Mouse (Mus musculus): Measurements from ENCODE around the gene Sh3d21. TPM values are rescaled to one million over a fixed set of nuclear protein-coding genes. Genes with fewer than 3 reads are reported as not detected.

Gene Sh3d21
- polyA plus RNA-seq, 1 experiment from 2014 or later = 2.7 TPM

- H3K9ac ChIP-seq (ENCODE audit: low read depth, low read length) = no peak overlapping the region
- 90% methylated on average over 9 of the region's 9 CpGs for WGBS (ENCODE audit: insufficient replicate concordance)
Observed at GRCm38 (mm10) chr4:126115411-126115810, 47.9 kb downstream of the Sh3d21 start.

GRCm38 (mm10) chr4:126113943-126114342 lies 49.3 kb downstream of the Sh3d21 start:
- Histone ChIP-seq H3K9ac (ENCODE audit: low read depth, low read length) (no peak overlapping the region), H3K36me3 (ENCODE audit: control insufficient read depth, insufficient read depth, low read length) (no peaks in the 10 kb centered on the region), H3K27me3 (ENCODE audit: control insufficient read depth, insufficient read depth, low read length) (no peaks in the 10 kb centered on the region), H3K4me2 (no peak overlapping the region), H3K4me3 (ENCODE audit: low read depth, low read length) (no peak overlapping the region), H3K27ac (ENCODE audit: low read depth, low read length) (no peak overlapping the region), H3K9me3 (replicated peaks; ENCODE audit: control insufficient read depth, low read length) (no peaks in the 10 kb centered on the region), H3K4me1 (ENCODE audit: control insufficient read depth, insufficient read depth, low read length) (peaks cover 39% of the 10 kb centered on the region)
- 18% methylated on average over 6 of the region's 6 CpGs for WGBS (ENCODE audit: insufficient replicate concordance)
- no peak for ATAC-seq (replicated peaks; ENCODE audit: insufficient number of reproducible peaks, low FRiP score, low TSS enrichment)

More at GRCm38 (mm10) chr4:126115411-126115810, 47.9 kb downstream of the Sh3d21 start:
- Histone ChIP-seq H3K4me2 (no peak overlapping the region), H3K27me3 (ENCODE audit: control insufficient read depth, insufficient read depth, low read length) (no peaks in the 10 kb centered on the region), H3K36me3 (ENCODE audit: control insufficient read depth, insufficient read depth, low read length) (no peaks in the 10 kb centered on the region), H3K4me3 (ENCODE audit: low read depth, low read length) (no peak overlapping the region), H3K9me3 (replicated peaks; ENCODE audit: control insufficient read depth, low read length) (no peaks in the 10 kb centered on the region), H3K27ac (ENCODE audit: low read depth, low read length) (no peak overlapping the region), H3K4me1 (ENCODE audit: control insufficient read depth, insufficient read depth, low read length) (peaks cover 24% of the 10 kb centered on the region)
- no peak for ATAC-seq (replicated peaks; ENCODE audit: insufficient number of reproducible peaks, low FRiP score, low TSS enrichment)

GRCm38 (mm10) chr4:126113243-126113642 lies 50.0 kb downstream of the Sh3d21 start:
- Histone ChIP-seq H3K9ac (ENCODE audit: low read depth, low read length) (no peak overlapping the region), H3K4me3 (ENCODE audit: low read depth, low read length) (no peak overlapping the region), H3K9me3 (replicated peaks; ENCODE audit: control insufficient read depth, low read length) (no peaks in the 10 kb centered on the region), H3K4me1 (ENCODE audit: control insufficient read depth, insufficient read depth, low read length) (peaks cover 46% of the 10 kb centered on the region), H3K4me2 (no peak overlapping the region), H3K27me3 (ENCODE audit: control insufficient read depth, insufficient read depth, low read length) (no peaks in the 10 kb centered on the region), H3K36me3 (ENCODE audit: control insufficient read depth, insufficient read depth, low read length) (no peaks in the 10 kb centered on the region), H3K27ac (ENCODE audit: low read depth, low read length) (no peak overlapping the region)
- 78% methylated on average over 4 of the region's 4 CpGs for WGBS (ENCODE audit: insufficient replicate concordance)
- no peak for ATAC-seq (replicated peaks; ENCODE audit: insufficient number of reproducible peaks, low FRiP score, low TSS enrichment)

DNA sequence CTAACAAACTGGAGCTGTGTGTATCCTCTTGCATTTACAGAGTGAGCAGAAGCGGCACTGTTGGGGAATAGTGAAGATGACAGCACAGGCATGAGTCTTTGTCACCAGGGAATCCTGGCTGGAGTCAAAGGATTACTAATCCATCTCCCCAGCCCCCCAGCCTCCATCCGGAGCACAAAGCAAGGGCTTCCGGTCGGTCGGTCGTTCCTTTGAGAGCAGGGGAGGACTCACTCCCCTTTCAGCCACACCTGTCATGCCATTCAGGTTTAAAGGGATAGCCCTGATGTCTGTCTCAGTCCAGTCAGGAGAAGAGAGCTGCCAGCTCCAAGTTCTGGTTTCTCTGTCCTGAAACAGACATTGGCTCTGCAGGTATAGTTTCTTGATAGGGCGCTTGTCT lies 52.1 kb downstream of the Sh3d21 start:
- peaks cover 57% of the 10 kb centered on the region for H3K4me1 ChIP-seq (ENCODE audit: control insufficient read depth, insufficient read depth, low read length)
- peak overlapping the region; percentile 39 for H3K4me2 ChIP-seq
- peak overlapping the region; percentile 52; the same call in 1 of the 2 replicates for H3K9ac ChIP-seq (ENCODE audit: low read depth, low read length)
- 20% methylated on average over 7 of the region's 7 CpGs for WGBS (ENCODE audit: insufficient replicate concordance)
- H3K4me3 ChIP-seq (ENCODE audit: low read depth, low read length) = peak overlapping the region; percentile 2; the same call in 1 of the 2 replicates
- ATAC-seq (replicated peaks; ENCODE audit: insufficient number of reproducible peaks, low FRiP score, low TSS enrichment) = no peak
- H3K36me3 ChIP-seq (ENCODE audit: control insufficient read depth, insufficient read depth, low read length) = no peaks in the 10 kb centered on the region
- no peaks in the 10 kb centered on the region for H3K9me3 ChIP-seq (replicated peaks; ENCODE audit: control insufficient read depth, low read length)
- H3K27ac ChIP-seq (ENCODE audit: low read depth, low read length) = peak overlapping the region; percentile 90
- no peaks in the 10 kb centered on the region for H3K27me3 ChIP-seq (ENCODE audit: control insufficient read depth, insufficient read depth, low read length)

DNA sequence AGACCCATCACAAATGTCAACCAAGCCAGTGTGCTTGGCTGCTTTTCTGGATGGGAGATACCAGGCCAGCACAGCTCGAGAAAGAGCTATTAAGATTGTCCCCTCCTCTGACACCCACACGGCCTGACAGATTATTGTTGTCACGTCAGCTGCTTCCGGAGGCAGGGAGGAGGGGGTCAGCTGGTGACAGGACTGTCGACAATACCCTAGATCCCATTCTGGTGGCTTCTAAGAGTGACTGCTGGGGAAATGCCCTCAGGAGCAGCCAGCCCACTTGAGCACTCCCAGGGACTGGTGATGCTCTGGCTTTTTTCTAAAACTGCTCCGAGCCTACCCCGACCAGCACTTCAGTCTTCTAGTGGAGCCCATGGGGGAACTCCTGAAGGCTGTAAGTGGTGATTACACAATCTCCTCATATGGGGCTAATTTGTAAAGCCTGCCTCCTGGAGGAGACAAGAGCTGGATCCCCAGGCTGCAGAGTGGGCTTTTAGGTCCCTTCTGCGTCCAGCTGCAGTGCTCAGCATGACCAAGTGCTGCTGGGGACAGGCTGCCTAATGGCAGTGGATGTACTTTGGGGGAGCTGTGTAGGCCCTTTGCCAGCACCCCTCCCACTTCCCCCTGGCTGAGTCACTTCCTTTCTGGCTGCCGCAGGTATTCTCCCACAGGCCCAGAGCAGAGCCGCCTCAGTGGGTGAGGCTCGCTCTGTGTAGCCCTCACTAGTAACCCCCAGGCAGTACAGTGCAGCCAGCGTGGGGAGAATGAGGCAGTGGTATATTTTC lies 52.7 kb downstream of the Sh3d21 start:
- peak overlapping the region; percentile 2; the same call in 1 of the 2 replicates for H3K4me3 ChIP-seq (ENCODE audit: low read depth, low read length)
- 8% methylated on average over 12 of the region's 12 CpGs for WGBS (ENCODE audit: insufficient replicate concordance)
- H3K27me3 ChIP-seq (ENCODE audit: control insufficient read depth, insufficient read depth, low read length) = no peaks in the 10 kb centered on the region
- peak overlapping the region; percentile 90 for H3K27ac ChIP-seq (ENCODE audit: low read depth, low read length)
- peak overlapping the region; percentile 39 for H3K4me2 ChIP-seq
- peak overlapping the region; percentile 52; the same call in 1 of the 2 replicates for H3K9ac ChIP-seq (ENCODE audit: low read depth, low read length)
- peaks cover 63% of the 10 kb centered on the region for H3K4me1 ChIP-seq (ENCODE audit: control insufficient read depth, insufficient read depth, low read length)
- no peaks in the 10 kb centered on the region for H3K36me3 ChIP-seq (ENCODE audit: control insufficient read depth, insufficient read depth, low read length)
- H3K9me3 ChIP-seq (replicated peaks; ENCODE audit: control insufficient read depth, low read length) = no peaks in the 10 kb centered on the region
- peak; percentile 64 for ATAC-seq (replicated peaks; ENCODE audit: insufficient number of reproducible peaks, low FRiP score, low TSS enrichment)

GRCm38 (mm10) chr4:126109613-126110373 lies 53.5 kb downstream of the Sh3d21 start:
- Histone ChIP-seq H3K9me3 (replicated peaks; ENCODE audit: control insufficient read depth, low read length) (no peaks in the 10 kb centered on the region), H3K27ac (ENCODE audit: low read depth, low read length) (peak overlapping the region; percentile 90), H3K4me1 (ENCODE audit: control insufficient read depth, insufficient read depth, low read length) (peaks cover 70% of the 10 kb centered on the region), H3K4me3 (ENCODE audit: low read depth, low read length) (0 out of 2 replicates have a peak overlapping the region, but pooled peaks have one; percentile 2), H3K9ac (ENCODE audit: low read depth, low read length) (no peak overlapping the region), H3K27me3 (ENCODE audit: control insufficient read depth, insufficient read depth, low read length) (no peaks in the 10 kb centered on the region), H3K36me3 (ENCODE audit: control insufficient read depth, insufficient read depth, low read length) (no peaks in the 10 kb centered on the region), H3K4me2 (peak overlapping the region; percentile 39)
- WGBS (ENCODE audit: insufficient replicate concordance) = 59% methylated on average over 10 of the region's 10 CpGs
- no peak; the same call in 1 of the 2 replicates for ATAC-seq (replicated peaks; ENCODE audit: insufficient number of reproducible peaks, low FRiP score, low TSS enrichment)

GRCm38 (mm10) chr4:126108061-126108740 lies 55.1 kb downstream of the Sh3d21 start:
- Histone ChIP-seq H3K4me3 (ENCODE audit: low read depth, low read length) (no peak overlapping the region), H3K4me2 (0 out of 2 replicates have a peak overlapping the region, but pooled peaks have one; percentile 9), H3K4me1 (ENCODE audit: control insufficient read depth, insufficient read depth, low read length) (peaks cover 68% of the 10 kb centered on the region), H3K9ac (ENCODE audit: low read depth, low read length) (peak overlapping the region; percentile 59), H3K27me3 (ENCODE audit: control insufficient read depth, insufficient read depth, low read length) (no peaks in the 10 kb centered on the region), H3K27ac (ENCODE audit: low read depth, low read length) (peak overlapping the region; percentile 90), H3K9me3 (replicated peaks; ENCODE audit: control insufficient read depth, low read length) (no peaks in the 10 kb centered on the region), H3K36me3 (ENCODE audit: control insufficient read depth, insufficient read depth, low read length) (no peaks in the 10 kb centered on the region)
- WGBS (ENCODE audit: insufficient replicate concordance) = 54% methylated on average over 8 of the region's 8 CpGs
- no peak for ATAC-seq (replicated peaks; ENCODE audit: insufficient number of reproducible peaks, low FRiP score, low TSS enrichment)

DNA sequence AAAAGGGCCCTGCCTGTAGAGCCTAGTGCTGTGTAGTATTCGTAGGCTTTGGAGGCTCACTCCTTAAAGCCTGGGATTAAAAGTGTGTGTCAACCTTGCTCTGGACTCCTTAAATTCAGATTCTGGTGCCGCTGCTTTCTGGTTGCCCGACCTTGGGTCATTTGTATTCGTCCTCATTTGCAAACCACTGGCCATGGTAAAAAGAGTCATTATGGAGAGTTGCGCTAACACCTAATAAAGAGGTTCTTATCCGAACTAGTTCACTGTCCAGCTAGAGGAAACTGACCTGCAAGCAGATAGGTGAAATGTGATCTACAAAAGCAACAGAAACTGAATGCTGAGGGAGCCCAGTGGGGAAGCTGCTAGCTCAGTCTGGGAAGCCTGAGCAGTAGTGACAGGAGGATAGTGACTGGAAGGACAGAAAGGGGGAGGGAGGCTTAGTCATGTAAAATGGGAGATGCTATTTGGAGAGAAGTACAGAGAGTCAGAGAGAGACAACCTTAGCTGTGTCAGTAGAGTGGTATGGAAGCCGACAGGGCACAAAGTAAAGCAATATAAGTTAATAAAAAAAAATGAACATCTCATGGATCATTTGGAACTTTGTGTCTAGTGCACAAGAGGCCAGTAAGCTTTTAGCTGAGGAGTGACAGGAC lies 58.0 kb downstream of the Sh3d21 start:
- peaks cover 67% of the 10 kb centered on the region for H3K4me1 ChIP-seq (ENCODE audit: control insufficient read depth, insufficient read depth, low read length)
- 0 out of 2 replicates have a peak overlapping the region, but pooled peaks have one; percentile 39 for H3K9ac ChIP-seq (ENCODE audit: low read depth, low read length)
- WGBS (ENCODE audit: insufficient replicate concordance) = 61% methylated on average over 7 of the region's 7 CpGs
- no peaks in the 10 kb centered on the region for H3K9me3 ChIP-seq (replicated peaks; ENCODE audit: control insufficient read depth, low read length)
- ATAC-seq (replicated peaks; ENCODE audit: insufficient number of reproducible peaks, low FRiP score, low TSS enrichment) = no peak
- H3K36me3 ChIP-seq (ENCODE audit: control insufficient read depth, insufficient read depth, low read length) = no peaks in the 10 kb centered on the region; the same call in 1 of the 2 replicates
- no peaks in the 10 kb centered on the region for H3K27me3 ChIP-seq (ENCODE audit: control insufficient read depth, insufficient read depth, low read length)
- no peak overlapping the region for H3K27ac ChIP-seq (ENCODE audit: low read depth, low read length)
- peak overlapping the region; percentile 97 for H3K4me3 ChIP-seq (ENCODE audit: low read depth, low read length)
- peak overlapping the region; percentile 99 for H3K4me2 ChIP-seq

Data from heart, embryonic 11.5 days (tissue).